Mouse (Mus musculus): ENCODE measurements around the gene Jade1. TPM values are rescaled to one million over a fixed set of nuclear protein-coding genes. Genes with fewer than 3 reads are reported as not detected.

Gene Jade1
- polyA plus RNA-seq, 1 experiment from 2014 or later: 14.4 TPM

DNA sequence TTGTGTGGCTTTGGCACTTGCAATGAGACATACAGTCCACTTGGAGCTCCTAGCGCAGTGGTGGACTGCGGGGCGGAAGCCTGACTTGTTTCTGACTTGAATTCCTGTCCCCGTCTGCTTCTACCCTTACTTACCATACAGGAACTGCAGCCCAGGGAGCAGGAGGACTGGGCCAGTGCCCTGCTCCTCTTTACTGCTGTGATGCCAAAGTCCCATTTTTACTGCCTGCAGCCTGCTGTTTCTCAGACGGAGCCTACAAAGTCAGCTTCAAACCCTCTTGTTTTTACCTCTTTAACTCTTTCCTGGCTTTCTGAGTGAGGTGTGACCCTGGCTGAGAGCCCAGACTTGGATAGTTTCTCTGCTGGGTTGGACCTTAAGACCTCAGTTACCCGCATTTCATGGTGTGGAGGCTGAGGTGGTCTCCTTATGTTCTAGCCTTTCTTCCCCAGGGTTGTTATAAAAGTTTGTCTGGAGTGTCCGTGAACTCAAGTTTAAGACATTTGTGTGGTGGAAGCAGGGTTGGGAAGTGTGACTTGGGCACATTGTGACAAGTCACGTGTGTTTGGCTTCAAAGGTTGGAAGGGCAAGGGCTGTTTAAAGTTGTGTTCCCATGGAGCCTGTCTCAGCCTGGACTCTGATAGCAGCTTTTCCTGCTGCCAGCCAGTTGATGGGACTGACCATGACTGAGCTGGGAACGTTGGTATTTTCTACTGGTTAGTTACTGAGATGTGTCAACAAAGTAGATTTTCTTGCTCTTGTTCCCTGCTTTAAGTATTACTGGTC, 38.8 kb downstream of the Jade1 start:
- Histone ChIP-seq H3K4me3 (no peak overlapping the region), H3K36me3 (peaks cover 55% of the 10 kb centered on the region), H3K27me3 (replicated peaks) (no peaks in the 10 kb centered on the region), H3K9ac (no peak overlapping the region), H3K4me2 (replicated peaks) (no peak overlapping the region), H3K27ac (no peak overlapping the region), H3K9me3 (no peaks in the 10 kb centered on the region), H3K4me1 (no peaks in the 10 kb centered on the region)
- WGBS: 84% methylated on average over 9 of the region's 9 CpGs
- ATAC-seq (ENCODE audit: low FRiP score, low read depth): no peak

DNA sequence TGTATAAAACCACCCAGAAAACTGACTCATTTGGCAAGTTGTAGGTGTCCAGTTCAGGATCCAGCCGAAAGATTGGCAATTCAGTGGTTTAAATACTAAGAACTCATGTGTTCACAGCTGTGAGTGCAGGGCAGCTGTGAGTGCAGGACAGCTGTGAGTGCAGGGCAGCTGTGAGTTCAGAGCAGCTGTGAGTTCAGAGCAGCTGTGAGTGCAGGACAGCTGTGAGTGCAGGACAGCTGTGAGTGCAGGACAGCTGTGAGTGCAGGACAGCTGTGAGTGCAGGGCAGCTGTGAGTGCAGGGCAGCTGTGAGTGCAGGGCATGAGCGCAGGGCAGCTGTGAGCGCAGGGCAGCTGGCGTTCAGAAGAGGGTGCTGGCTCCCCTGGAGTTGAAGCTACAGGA, 39.5 kb downstream of the Jade1 start:
- no peaks in the 10 kb centered on the region for H3K27me3 ChIP-seq (replicated peaks)
- 95% methylated on average over 4 of the region's 4 CpGs for WGBS
- H3K4me3 ChIP-seq: no peak overlapping the region
- H3K9me3 ChIP-seq: no peaks in the 10 kb centered on the region
- no peaks in the 10 kb centered on the region for H3K4me1 ChIP-seq
- H3K27ac ChIP-seq: no peak overlapping the region
- no peak for ATAC-seq (ENCODE audit: low FRiP score, low read depth)
- peaks cover 54% of the 10 kb centered on the region for H3K36me3 ChIP-seq
- H3K9ac ChIP-seq: no peak overlapping the region
- H3K4me2 ChIP-seq (replicated peaks): no peak overlapping the region

DNA sequence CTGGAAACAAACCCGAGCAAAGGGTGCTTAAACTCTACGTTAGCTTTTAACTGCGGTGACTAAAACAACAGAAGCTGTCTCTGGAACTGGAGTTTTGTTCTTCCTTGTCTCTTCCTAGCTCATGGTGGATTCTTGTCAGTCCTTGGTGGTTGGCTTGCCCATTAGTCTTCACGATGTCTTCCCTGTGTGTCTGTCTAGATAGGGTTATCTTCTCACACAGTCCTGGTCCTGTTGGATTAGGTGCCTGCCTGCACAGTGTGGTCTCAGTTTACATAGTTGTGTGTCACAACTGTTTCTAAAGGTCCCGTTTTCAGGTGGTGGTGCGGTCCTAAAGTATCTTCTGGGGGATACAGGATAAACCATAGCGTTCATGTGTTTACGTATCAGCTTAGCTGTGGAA, 41.5 kb downstream of the Jade1 start:
- no peak overlapping the region for H3K27ac ChIP-seq
- no peaks in the 10 kb centered on the region for H3K4me1 ChIP-seq
- no peak overlapping the region for H3K9ac ChIP-seq
- 94% methylated on average over 8 of the region's 8 CpGs for WGBS
- no peak overlapping the region for H3K4me3 ChIP-seq
- H3K9me3 ChIP-seq: no peaks in the 10 kb centered on the region
- H3K27me3 ChIP-seq (replicated peaks): no peaks in the 10 kb centered on the region
- H3K36me3 ChIP-seq: peaks cover 56% of the 10 kb centered on the region
- H3K4me2 ChIP-seq (replicated peaks): no peak overlapping the region
- ATAC-seq (ENCODE audit: low FRiP score, low read depth): no peak

DNA sequence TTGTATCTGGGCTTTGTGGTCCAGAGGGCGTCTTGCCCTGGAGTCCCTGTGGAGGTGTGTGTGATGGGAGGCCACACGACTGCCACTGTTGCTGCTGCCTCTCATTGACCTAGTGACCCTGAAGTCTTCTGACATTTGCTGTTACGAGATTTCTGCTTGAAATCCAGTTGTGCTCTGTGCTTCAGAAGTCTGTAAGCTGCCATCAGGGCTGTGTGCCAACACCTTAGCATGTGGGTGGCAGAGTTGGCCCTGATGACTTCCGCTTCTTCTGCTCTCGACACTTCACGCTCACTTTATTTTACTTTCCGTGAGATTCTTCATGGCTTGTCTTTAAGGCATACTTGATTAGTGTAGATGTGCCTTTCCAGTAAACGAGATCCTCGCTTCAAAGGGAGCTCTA, 42.9 kb downstream of the Jade1 start:
- Histone ChIP-seq H3K27me3 (replicated peaks) (no peaks in the 10 kb centered on the region), H3K4me3 (no peak overlapping the region), H3K27ac (no peak overlapping the region), H3K36me3 (peaks cover 55% of the 10 kb centered on the region; the same call in 1 of the 2 replicates), H3K4me2 (replicated peaks) (no peak overlapping the region), H3K9me3 (no peaks in the 10 kb centered on the region), H3K4me1 (peaks cover 3% of the 10 kb centered on the region), H3K9ac (no peak overlapping the region)
- 88% methylated on average over 9 of the region's 9 CpGs for WGBS
- ATAC-seq (ENCODE audit: low FRiP score, low read depth): no peak

DNA sequence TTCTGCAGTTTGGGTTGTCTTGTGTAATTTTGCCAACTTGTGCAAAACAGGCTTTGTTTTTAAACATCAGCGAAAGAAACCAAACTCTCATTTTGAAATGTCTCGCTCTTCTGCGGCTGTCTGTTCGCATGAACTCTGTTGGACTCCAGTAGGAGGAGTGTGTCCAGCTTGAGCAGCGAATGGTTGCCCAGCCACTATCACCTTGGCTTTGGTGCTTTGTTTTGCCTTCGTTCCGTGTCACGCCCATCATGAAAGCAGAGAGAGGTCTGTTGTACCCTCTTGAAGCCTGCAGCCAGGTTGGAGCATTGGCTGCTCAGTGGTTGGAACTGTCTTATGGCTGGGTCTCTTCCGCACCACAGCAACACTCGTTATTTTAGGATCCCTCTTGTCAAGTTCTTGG, 43.7 kb downstream of the Jade1 start:
- Histone ChIP-seq H3K9me3 (no peaks in the 10 kb centered on the region), H3K27me3 (replicated peaks) (no peaks in the 10 kb centered on the region), H3K27ac (no peak overlapping the region), H3K36me3 (peaks cover 48% of the 10 kb centered on the region; the same call in 1 of the 2 replicates), H3K4me1 (peaks cover 8% of the 10 kb centered on the region), H3K4me2 (replicated peaks) (no peak overlapping the region), H3K4me3 (no peak overlapping the region), H3K9ac (no peak overlapping the region)
- 89% methylated on average over 10 of the region's 10 CpGs for WGBS
- no peak for ATAC-seq (ENCODE audit: low FRiP score, low read depth)

DNA sequence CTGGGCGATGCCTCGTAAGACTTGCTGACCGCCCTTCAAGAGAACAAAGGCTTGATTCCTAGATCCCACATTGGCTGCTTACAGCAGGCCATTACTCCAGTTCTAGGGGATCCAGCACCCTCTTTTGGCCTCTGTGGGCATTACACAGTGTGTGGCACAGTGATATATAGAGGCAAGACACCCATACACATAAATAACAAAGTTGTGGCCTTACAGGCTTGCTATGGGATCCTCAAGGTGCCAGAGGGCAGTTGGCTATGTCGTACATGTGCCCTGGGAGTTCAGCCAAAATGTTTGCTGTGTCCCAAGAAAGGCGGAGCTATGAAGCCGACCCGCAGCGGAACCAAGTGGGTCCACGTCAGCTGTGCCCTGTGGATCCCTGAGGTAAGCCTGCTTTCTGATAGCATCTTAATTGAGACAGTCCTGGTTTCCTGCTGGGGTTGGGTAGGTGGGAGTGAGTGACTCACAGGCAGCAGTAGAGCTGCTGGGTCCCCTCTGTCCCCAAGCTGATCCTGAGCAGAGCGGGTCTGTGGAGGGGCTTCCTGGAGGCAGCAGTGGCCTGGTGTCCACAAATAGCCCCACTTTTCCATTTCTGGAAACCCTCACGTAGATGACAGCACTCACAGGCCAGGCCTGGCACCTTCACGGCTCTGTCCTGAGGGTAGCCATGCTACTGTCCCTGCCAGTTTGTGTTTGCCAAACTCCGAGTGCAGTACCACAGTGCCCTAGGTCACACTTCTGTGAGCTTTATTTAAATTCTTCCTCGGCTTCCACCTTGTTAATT, 44.5 kb downstream of the Jade1 start:
- Histone ChIP-seq H3K4me3 (no peak overlapping the region), H3K36me3 (peaks cover 48% of the 10 kb centered on the region; the same call in 1 of the 2 replicates)

DNA sequence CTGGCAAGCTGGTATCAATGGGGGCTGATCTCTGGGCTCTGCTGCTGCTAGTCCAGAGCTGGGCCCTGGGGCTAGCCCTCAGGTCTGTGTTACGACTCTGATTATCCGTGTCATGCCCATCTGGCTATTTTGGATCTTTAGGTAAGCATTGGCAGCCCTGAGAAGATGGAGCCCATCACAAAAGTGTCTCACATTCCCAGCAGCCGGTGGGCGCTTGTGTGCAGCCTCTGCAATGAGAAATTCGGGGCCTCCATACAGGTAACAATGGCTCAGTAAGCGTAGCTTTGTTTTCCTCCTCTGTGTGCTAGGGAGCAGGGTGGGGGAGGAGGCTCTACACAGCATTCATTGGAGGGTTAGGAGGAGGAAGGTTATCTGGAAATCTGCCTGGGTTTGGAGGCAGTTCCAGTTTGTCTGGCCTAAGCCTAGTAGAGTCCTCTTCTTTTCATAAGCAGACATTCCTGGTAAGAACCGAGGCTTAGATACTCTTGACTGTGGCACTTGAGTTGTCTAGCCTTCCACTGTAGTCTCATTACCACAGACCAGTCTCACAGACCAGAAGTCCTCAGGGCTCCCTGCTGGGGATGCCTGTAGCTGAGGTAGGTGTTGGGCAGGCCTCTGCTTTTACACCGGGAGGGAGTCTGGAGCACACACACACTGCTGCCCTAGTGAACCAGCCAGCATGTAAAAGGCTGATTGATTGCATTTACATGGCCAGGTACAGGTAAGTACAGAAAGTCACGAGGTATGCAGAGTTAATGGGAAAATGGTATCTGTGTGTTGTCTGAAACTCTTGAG, 45.9 kb downstream of the Jade1 start:
- Histone ChIP-seq H3K9ac (no peak overlapping the region), H3K27ac (no peak overlapping the region), H3K27me3 (replicated peaks) (no peaks in the 10 kb centered on the region), H3K9me3 (no peaks in the 10 kb centered on the region), H3K4me3 (no peak overlapping the region), H3K36me3 (peaks cover 46% of the 10 kb centered on the region), H3K4me2 (replicated peaks) (no peak overlapping the region), H3K4me1 (peaks cover 8% of the 10 kb centered on the region)
- ATAC-seq (ENCODE audit: low FRiP score, low read depth): no peak
- WGBS: 81% methylated on average over 9 of the region's 9 CpGs

More for the DNA sequence above, 44.5 kb downstream of the Jade1 start:
- Histone ChIP-seq H3K4me2 (replicated peaks) (no peak overlapping the region), H3K9ac (no peak overlapping the region), H3K27ac (no peak overlapping the region), H3K9me3 (no peaks in the 10 kb centered on the region), H3K4me1 (peaks cover 8% of the 10 kb centered on the region), H3K27me3 (replicated peaks) (no peaks in the 10 kb centered on the region)
- 84% methylated on average over 14 of the region's 14 CpGs for WGBS
- ATAC-seq (ENCODE audit: low FRiP score, low read depth): peak; percentile 71

DNA sequence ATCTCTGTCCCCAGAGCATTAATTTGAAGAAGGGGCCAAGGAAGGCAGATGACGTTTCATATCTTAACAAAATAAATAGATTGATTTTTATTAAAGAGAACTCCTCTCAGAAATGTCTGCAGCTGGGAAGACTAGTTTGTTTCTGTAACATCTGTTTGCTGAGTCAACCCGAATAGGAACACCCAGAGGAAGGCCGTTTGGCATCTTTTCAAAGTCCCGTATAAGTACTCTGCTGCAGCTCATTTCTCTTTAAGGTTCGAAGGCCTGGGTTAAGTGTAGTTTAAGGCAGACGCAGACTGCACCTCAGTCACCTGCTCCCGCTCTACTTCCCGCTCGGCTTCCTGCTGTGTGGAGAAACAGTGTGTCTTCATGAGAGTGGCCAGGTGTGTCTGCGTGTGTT, 47.4 kb downstream of the Jade1 start:
- WGBS: 67% methylated on average over 10 of the region's 10 CpGs
- no peaks in the 10 kb centered on the region for H3K9me3 ChIP-seq
- H3K36me3 ChIP-seq: peaks cover 32% of the 10 kb centered on the region
- no peak for ATAC-seq (ENCODE audit: low FRiP score, low read depth)
- no peak overlapping the region for H3K27ac ChIP-seq
- no peak overlapping the region for H3K4me3 ChIP-seq
- no peak overlapping the region for H3K4me2 ChIP-seq (replicated peaks)
- H3K9ac ChIP-seq: no peak overlapping the region
- H3K4me1 ChIP-seq: peaks cover 8% of the 10 kb centered on the region
- H3K27me3 ChIP-seq (replicated peaks): no peaks in the 10 kb centered on the region

DNA sequence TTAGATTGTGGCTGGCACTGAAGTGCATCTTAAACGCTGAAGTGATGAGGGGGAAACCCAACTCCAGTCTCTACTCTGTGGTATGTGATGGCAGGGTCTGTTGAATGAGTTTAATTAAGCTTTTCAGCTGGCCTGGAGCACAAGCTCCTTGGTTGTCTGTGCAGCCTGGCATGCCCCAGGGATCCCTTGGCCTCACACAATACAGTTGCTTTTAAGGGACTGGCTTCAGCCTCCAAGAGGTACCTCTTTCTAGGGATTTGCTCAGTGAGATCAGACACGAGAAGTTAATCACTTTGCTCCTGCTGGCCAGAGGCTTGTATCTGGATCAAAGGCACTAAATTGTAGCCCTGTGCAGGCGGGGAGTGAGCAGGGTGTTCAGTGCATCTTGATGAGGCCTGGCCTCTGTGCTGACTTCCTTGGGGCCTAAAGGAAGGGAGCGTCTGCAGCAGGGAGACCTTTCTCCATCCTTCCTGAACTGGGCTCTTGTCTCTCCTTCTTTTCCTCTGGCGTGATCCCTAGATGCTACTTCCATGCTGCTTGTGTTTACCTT, 48.0 kb downstream of the Jade1 start:
- 50% methylated on average over 5 of the region's 5 CpGs for WGBS
- Histone ChIP-seq H3K4me2 (replicated peaks) (no peak overlapping the region), H3K27me3 (replicated peaks) (no peaks in the 10 kb centered on the region), H3K4me1 (peaks cover 8% of the 10 kb centered on the region), H3K4me3 (no peak overlapping the region), H3K9ac (no peak overlapping the region), H3K36me3 (peaks cover 27% of the 10 kb centered on the region), H3K9me3 (no peaks in the 10 kb centered on the region), H3K27ac (no peak overlapping the region)
- ATAC-seq (ENCODE audit: low FRiP score, low read depth): no peak

DNA sequence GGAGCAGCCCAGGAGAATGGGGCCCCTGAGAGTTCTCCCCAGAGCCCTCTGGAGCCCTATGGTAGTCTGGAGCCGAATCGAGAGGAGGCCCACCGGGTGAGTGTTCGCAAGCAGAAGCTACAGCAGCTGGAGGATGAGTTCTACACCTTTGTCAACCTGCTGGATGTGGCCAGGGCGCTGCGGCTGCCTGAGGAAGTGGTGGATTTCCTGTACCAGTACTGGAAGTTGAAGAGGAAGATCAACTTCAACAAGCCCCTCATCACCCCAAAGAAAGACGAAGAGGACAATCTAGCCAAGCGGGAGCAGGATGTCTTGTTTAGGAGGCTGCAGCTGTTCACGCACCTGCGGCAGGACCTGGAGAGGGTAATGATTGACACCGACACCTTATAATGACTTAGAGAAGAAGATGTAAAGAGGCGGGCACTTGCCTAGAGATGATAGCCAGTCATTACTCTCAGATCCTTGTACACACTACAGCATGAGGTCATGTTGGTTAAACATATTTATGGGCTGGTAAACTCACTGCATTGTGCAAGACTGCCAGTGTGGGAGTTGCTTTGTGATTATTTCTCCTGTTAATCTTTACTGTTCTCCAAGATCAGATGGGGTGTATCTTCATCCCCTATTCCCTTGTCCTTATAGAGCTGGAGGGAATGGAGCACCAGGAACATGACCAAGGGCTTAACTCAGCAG, 49.2 kb downstream of the Jade1 start:
- ATAC-seq (ENCODE audit: low FRiP score, low read depth): no peak
- peaks cover 8% of the 10 kb centered on the region for H3K4me1 ChIP-seq
- H3K9me3 ChIP-seq: no peaks in the 10 kb centered on the region
- no peak overlapping the region for H3K27ac ChIP-seq
- no peak overlapping the region for H3K9ac ChIP-seq
- no peak overlapping the region for H3K4me2 ChIP-seq (replicated peaks)
- H3K27me3 ChIP-seq (replicated peaks): no peaks in the 10 kb centered on the region
- 90% methylated on average over 12 of the region's 12 CpGs for WGBS
- H3K36me3 ChIP-seq: peaks cover 27% of the 10 kb centered on the region
- H3K4me3 ChIP-seq: no peak overlapping the region

DNA sequence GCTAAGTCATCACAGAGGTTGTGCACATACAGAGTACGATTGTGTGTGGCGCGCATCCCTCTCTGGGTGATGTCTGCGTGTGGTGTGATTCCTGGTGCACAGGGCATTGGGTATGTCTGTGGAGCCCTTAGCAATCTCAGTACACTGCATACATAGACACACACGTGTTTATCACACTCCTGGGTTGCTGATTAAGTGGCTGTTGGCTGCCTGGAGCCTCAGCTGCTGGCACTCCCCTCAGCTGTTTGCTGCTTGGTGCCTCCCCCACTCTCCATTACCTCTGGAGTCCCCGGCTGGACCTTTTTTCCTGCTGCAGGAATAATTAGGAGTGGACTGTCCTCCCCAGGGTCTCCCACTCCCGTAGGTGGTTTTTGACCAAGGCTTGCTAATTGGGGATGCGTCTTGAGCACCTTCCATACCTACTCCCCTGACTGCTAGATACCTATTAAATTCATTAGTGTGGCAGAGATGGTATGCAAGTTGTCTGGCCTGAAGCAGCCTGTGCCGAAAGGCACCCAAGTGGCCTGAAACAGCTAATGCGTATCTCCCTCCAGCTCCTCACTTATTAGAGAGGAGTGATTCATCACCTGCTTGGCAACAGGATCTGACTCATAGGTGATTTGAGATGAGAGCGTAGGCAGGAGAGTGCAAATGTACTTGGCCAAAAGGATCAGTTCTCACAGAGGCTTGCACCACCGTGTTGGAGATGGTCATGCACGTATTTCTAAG, 50.2 kb downstream of the Jade1 start:
- Histone ChIP-seq H3K9me3 (no peaks in the 10 kb centered on the region), H3K27ac (no peak overlapping the region), H3K36me3 (peaks cover 37% of the 10 kb centered on the region), H3K4me2 (replicated peaks) (no peak overlapping the region), H3K9ac (no peak overlapping the region), H3K4me3 (no peak overlapping the region), H3K4me1 (peaks cover 8% of the 10 kb centered on the region), H3K27me3 (replicated peaks) (no peaks in the 10 kb centered on the region)
- WGBS: 85% methylated on average over 13 of the region's 13 CpGs
- ATAC-seq (ENCODE audit: low FRiP score, low read depth): peak; percentile 45

Data from neural tube, embryonic 12.5 days (tissue).